Mouse (Mus musculus) intestine, postnatal 0 days (tissue): ENCODE results near the gene Clps. TPM values are rescaled to one million over a fixed set of nuclear protein-coding genes. Genes with fewer than 3 reads are reported as not detected.

Experiments used
- ATAC-seq: fragments of 200-750 bp; cut with Nextera tagmentation; 2 replicates; pipeline ENCODE4 v1.8.0; 2017; ENCODE audit warnings: mild to moderate bottlenecking, moderate TSS enrichment, moderate library complexity
- H3K27ac ChIP-seq: fragments of 300-500 bp; sonication (generic); 2 replicates; pipeline ENCODE4 v1.5.1; 2014; ENCODE audit warnings: mild to moderate bottlenecking, low read depth, low read length, moderate library complexity
- H3K27me3 ChIP-seq: fragments of 300-500 bp; sonication (generic); replicated peaks from 2 replicates; pipeline ENCODE4 v1.6.1; 2014; ENCODE audit warnings: low read length, mixed read lengths; ENCODE audit not compliant: control insufficient read depth, insufficient read depth
- H3K36me3 ChIP-seq: fragments of 300-500 bp; sonication (generic); 2 replicates; pipeline ENCODE4 v1.6.1; 2014; ENCODE audit warnings: mild to moderate bottlenecking, moderate library complexity; ENCODE audit not compliant: control insufficient read depth, insufficient read depth
- H3K4me1 ChIP-seq: fragments of 300-500 bp; sonication (generic); replicated peaks from 2 replicates; pipeline ENCODE4 v1.6.1; 2014; ENCODE audit warnings: antibody characterized with exemption, low read length, mixed read lengths; ENCODE audit not compliant: control insufficient read depth, insufficient read depth
- H3K4me2 ChIP-seq: fragments of 300-500 bp; sonication (generic); replicated peaks from 2 replicates; pipeline ENCODE4 v1.6.1; 2014; ENCODE audit warnings: low read depth, mild to moderate bottlenecking, moderate library complexity
- H3K4me3 ChIP-seq: fragments of 300-500 bp; sonication (generic); 2 replicates; pipeline ENCODE4 v1.5.1; 2014; ENCODE audit warnings: low read depth, low read length
- H3K9ac ChIP-seq: fragments of 300-500 bp; sonication (generic); 2 replicates; pipeline ENCODE4 v1.6.1; 2014; ENCODE audit warnings: mild to moderate bottlenecking, low read depth, low read length
- H3K9me3 ChIP-seq: fragments of 300-500 bp; sonication (generic); 2 replicates; pipeline ENCODE4 v1.6.1; 2016; ENCODE audit warnings: mixed run types; ENCODE audit not compliant: control insufficient read depth
- CTCF ChIP-seq: sonication (generic); IDR thresholded peaks from 2 replicates; pipeline ENCODE4 v1.5.1; 2016; ENCODE audit warnings: low read depth, mild to moderate bottlenecking, control low read depth, antibody characterized with exemption, moderate library complexity
- WGBS: fragments of 180-500 bp; shearing (Covaris S2); extraction: QIAGEN DNeasy Blood & Tissue Kit; methylation state at CpG from one replicate; pipeline ENCODE4 v1.1.7; 2014; 5-methylcytosine and 5-hydroxymethylcytosine counted together
- polyA plus RNA-seq: library from polyadenylated mRNA; unstranded; fragments of >200 nt; fragmentation: Nextera tagmentation; extraction: Ambion mirVana; gene quantifications from 2 replicates; pipeline ENCODE4 v1.2.1, GENCODE M21; 2015

Gene Clps
- polyA plus RNA-seq, 1 experiment from 2014 or later: 104 TPM

DNA sequence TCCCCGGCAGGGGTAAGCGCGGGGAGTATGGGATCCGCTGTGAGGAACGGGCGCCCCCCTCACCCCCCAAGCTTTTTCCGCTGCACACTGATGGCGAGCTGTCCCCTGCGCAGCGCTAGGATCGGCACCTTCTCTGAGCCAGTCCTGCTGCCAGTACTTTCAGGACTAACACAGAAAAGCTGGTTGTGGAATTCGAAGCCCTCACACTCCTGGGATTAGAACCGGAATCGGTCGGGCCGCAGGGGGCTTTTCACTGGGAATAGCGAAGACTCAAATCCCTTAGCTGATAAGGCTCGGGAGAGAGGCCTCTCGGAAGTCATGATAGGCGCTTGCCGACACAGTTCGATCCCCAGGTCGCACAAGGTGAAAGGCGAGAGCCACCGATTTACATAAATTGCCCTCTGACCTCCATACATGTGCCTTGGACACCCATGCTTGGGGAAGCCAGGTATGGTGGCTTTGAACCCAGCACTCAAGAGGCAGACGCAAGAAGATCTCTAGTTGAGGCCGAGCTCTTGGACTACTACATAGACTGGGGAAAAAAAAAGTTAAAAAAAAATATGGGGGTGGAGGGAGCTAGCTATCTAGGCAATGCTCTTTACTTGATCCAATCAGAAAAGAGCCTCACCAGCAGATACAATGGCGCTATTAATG, 37.1 kb downstream of the Clps start:
- no peak for TF ChIP-seq CTCF
- Histone ChIP-seq H3K27me3 (no peaks in the 10 kb centered on the region), H3K4me3 (peak overlapping the region; percentile 48), H3K9ac (peak overlapping the region; percentile 63), H3K4me2 (peak overlapping the region; percentile 89), H3K9me3 (no peaks in the 10 kb centered on the region), H3K4me1 (peaks cover 3% of the 10 kb centered on the region; the same call in 1 of the 2 replicates), H3K27ac (peak overlapping the region; percentile 79), H3K36me3 (no peaks in the 10 kb centered on the region)
- ATAC-seq: no peak
- 9% methylated on average over 28 of the region's 28 CpGs for WGBS

DNA sequence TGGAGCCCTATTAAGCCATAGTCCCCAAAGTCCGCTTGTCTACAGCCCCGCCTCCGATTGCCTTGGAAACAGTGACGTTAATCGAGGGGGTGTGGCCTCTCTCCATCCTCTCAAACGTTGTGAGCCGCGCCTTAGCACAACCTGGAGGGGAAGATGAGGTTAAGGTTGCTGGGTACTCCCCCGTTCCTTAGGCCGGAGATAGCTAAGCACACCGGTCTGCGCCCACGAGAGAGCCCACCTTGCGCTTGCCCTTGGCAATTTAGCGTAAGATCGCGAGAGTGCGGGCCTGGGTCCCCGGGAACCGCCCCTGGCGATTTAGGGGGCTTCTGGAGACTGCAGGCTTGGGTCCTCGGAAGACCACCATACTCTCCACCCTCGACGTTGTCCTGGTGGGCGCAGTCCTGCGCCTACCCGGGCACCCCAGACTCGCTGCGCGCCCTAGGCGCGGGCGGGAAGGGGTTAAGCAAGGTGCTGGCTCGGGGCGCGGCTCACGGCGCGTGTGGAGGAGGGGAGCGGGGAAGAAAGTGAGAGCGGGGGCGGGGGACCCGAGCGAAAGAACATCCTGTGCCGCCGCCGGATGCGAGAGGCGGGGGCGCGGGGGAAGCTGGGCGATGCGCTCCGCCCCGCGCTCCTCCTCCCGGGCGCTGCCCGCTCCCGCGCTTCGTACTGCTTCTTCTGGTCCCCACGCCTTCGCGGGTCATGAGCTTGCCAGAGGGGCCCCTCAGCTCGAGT, 37.8 kb downstream of the Clps start:
- peak overlapping the region; percentile 63 for H3K9ac ChIP-seq
- no peak; the same call in 1 of the 2 replicates for TF ChIP-seq CTCF
- H3K9me3 ChIP-seq: no peaks in the 10 kb centered on the region
- peak; percentile 70 for ATAC-seq
- no peaks in the 10 kb centered on the region for H3K27me3 ChIP-seq
- H3K4me3 ChIP-seq: peak overlapping the region; percentile 48
- under 1% methylated on average over 52 of the region's 66 CpGs for WGBS
- peak overlapping the region; percentile 86 for H3K27ac ChIP-seq
- peaks cover 3% of the 10 kb centered on the region; the same call in 1 of the 2 replicates for H3K4me1 ChIP-seq
- H3K4me2 ChIP-seq: peak overlapping the region; percentile 89
- H3K36me3 ChIP-seq: no peaks in the 10 kb centered on the region

DNA sequence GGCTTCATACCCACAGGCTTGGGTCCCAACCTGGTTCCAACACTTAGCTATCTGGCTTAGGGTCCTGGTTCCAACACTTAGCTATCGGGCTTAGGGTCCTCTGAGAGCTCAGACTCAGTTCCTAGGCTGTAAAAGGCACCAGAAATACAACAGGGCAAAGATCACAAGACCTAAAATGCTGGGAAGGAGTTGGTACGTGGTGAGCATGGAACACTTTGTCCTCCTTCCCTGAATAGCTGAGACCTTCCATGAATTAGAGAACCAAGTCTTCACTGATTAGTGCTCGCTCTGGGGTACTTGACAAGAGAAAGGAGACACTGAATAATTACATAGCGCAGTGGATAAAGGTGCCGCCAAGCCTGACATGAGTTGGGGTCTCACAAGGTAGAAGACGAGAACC, 38.6 kb downstream of the Clps start:
- 24% methylated on average over 6 of the region's 6 CpGs for WGBS
- Histone ChIP-seq H3K9me3 (no peaks in the 10 kb centered on the region), H3K36me3 (no peaks in the 10 kb centered on the region), H3K27ac (peak overlapping the region; percentile 86), H3K27me3 (no peaks in the 10 kb centered on the region), H3K9ac (no peak overlapping the region), H3K4me3 (peak overlapping the region; percentile 48), H3K4me2 (peak overlapping the region; percentile 89), H3K4me1 (peaks cover 7% of the 10 kb centered on the region; the same call in 1 of the 2 replicates)
- no peak; the same call in 1 of the 2 replicates for TF ChIP-seq CTCF
- peak; percentile 43 for ATAC-seq

DNA sequence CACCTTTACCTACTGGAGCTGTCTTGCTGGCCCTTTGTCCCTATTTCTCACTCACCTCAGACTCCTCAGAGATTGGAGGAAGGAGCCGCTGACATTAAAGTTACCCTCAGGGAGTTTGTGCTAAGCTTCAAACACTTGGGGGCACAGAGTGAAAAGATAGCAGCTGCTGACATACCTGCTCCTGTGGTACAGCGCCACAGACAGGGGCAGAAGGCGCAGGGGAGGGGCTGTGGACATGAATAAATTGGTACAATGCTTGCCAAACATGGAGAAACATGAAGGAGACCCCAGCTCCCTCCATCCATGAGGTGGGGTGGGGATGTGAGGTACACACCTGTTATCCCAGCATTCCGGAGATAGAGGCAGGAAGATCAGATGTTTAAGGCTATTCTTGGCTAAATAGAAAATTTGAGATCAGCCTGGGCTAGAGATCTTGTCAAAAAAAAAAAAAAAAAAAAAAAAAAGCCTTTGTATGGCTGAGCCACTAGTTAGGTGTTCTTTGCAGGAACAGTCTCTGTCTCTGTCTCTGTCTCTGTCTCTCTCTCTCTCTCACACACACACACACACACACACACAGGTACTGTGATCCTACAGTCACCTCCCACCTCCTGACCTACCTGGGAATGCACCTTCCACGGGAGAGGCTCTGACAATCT, 39.4 kb downstream of the Clps start:
- Histone ChIP-seq H3K27ac (peak overlapping the region; percentile 86), H3K4me1 (peaks cover 10% of the 10 kb centered on the region; the same call in 1 of the 2 replicates), H3K36me3 (no peaks in the 10 kb centered on the region), H3K9me3 (no peaks in the 10 kb centered on the region), H3K4me2 (peak overlapping the region; percentile 89), H3K27me3 (no peaks in the 10 kb centered on the region), H3K4me3 (no peak overlapping the region), H3K9ac (no peak overlapping the region)
- ATAC-seq: no peak
- no peak for TF ChIP-seq CTCF
- WGBS: 47% methylated on average over 5 of the region's 5 CpGs

DNA sequence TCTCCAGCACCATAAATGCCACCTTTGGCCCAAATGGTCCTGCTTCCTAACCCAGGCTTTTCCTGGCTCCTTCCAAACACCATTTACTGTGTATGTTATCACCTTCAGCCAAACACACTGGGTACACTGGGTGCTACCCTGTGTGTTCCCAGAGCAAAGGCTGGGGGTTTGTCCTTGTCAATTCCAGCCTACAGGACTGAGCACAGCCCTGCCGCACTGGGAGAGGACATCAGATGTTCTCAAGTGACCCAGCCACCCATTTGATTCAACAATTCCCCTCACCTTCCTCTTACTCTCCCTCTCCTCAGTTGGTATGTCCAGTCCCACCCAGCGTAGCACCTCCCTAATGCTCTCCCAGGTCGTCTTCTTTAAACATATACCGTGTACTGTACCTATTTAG, 40.0 kb downstream of the Clps start:
- Histone ChIP-seq H3K9me3 (no peaks in the 10 kb centered on the region), H3K27me3 (no peaks in the 10 kb centered on the region)

DNA sequence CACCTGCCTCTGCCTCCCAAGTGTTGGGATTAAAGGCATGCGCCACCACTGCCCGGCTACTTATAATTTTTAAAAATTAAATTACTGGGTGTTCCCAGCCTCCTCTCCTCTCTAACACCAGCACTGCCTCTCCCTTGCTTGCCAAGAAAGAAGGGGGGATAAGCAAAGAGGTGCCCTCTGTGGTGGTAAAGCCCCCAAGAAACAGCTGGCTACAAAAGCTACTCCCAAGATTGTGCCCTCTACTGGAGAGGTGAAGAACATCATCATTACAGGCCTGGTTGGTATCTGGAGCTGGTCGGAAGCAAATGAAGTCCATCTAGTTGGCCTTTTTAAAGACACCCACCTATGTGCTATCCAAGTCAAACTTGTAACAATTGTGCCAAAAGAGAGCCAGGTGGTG, 40.7 kb downstream of the Clps start:
- Histone ChIP-seq H3K27me3 (no peaks in the 10 kb centered on the region), H3K4me3 (no peak overlapping the region), H3K36me3 (no peaks in the 10 kb centered on the region), H3K27ac (0 out of 2 replicates have a peak overlapping the region, but pooled peaks have one; percentile 86), H3K4me2 (no peak overlapping the region), H3K9me3 (no peaks in the 10 kb centered on the region), H3K9ac (no peak overlapping the region), H3K4me1 (peaks cover 12% of the 10 kb centered on the region; the same call in 1 of the 2 replicates)
- 90% methylated on average over 3 of the region's 3 CpGs for WGBS
- ATAC-seq: no peak
- peak; percentile 74 for TF ChIP-seq CTCF

More for the DNA sequence above, 40.0 kb downstream of the Clps start:
- WGBS: 55% methylated on average over 4 of the region's 4 CpGs
- ATAC-seq: no peak
- H3K4me1 ChIP-seq: peaks cover 12% of the 10 kb centered on the region; the same call in 1 of the 2 replicates
- H3K4me2 ChIP-seq: peak overlapping the region; percentile 21
- TF ChIP-seq CTCF: no peak
- peak overlapping the region; percentile 86 for H3K27ac ChIP-seq
- H3K36me3 ChIP-seq: no peaks in the 10 kb centered on the region
- no peak overlapping the region for H3K4me3 ChIP-seq
- H3K9ac ChIP-seq: no peak overlapping the region
